Mouse (Mus musculus) heart, postnatal 10 days (tissue): Measurements from ENCODE around the gene Fgd1. TPM values are rescaled to one million over a fixed set of nuclear protein-coding genes. Genes with fewer than 3 reads are reported as not detected.

Experiments
- DNase-seq, 2 experiments: peaks; one replicate each; pipeline ENCODE4 v3.0.0; 2021
- intact Hi-C: fragments of 180-260 bp; cut with DNase I; formaldehyde crosslinking; loops from one replicate; pipeline ENCODE4 v1.15.1; 2025
- total RNA-seq, 2 experiments: library from RNA; stranded (reverse); gene quantifications; 2 replicates each; pipeline ENCODE4 v1.2.3; 2021

Gene Fgd1
- total RNA-seq, 2 experiments from 2014 or later, result 16.1 to 20.1 TPM

- no peak for DNase-seq
- intact Hi-C loops, result no loop called here
Measured at GRCm38 (mm10) chrX:151076941-151077485, 31.1 kb downstream of the Fgd1 start.

- intact Hi-C loops, result loop anchor here (5.0 kb wide), 1 partner anchor 38 kb away; the partner anchor contains the start of gene Fgd1
Measured at GRCm38 (mm10) chrX:151085599-151085998, 39.6 kb downstream of the Fgd1 start.

GRCm38 (mm10) chrX:151087418-151087817 is 41.5 kb downstream of the Fgd1 start:
- no peak for DNase-seq
- intact Hi-C loops, result loop anchor here (5.0 kb wide), 1 partner anchor 40 kb away; the partner anchor contains the start of gene Fgd1

More at GRCm38 (mm10) chrX:151085599-151085998, 39.6 kb downstream of the Fgd1 start:
- no peak for DNase-seq

GRCm38 (mm10) chrX:151096171-151097058 is 50.5 kb downstream of the Fgd1 start, which contains the start of gene Tsr2:
TSS of gene Tsr2 (minus strand) at chrX:151096543.
- intact Hi-C loops, result loop anchor here (2.0 kb wide), 1 partner anchor 80 kb away; the partner anchor contains the start of gene Gnl3l
- DNase-seq, result peak; percentile 79 to 80

GRCm38 (mm10) chrX:151107301-151108067 is 61.5 kb downstream of the Fgd1 start:
- no peak for DNase-seq
- intact Hi-C loops, result no loop called here

- intact Hi-C loops, result loop anchor here (2.0 to 5.0 kb wide), 5 partner anchors 108 to 604 kb away; partner anchors contain the start of gene Maged2
- DNase-seq, result peak; percentile 44 to 51
Measured at GRCm38 (mm10) chrX:151116795-151117194, 70.8 kb downstream of the Fgd1 start.

- peak in 1 of 2 experiments; percentile 10 for DNase-seq
- intact Hi-C loops, result loop anchor here (2.0 to 5.0 kb wide), 5 partner anchors 109 to 605 kb away; partner anchors contain the start of gene Maged2
Measured at GRCm38 (mm10) chrX:151117432-151117831, 71.5 kb downstream of the Fgd1 start.

GRCm38 (mm10) chrX:151123933-151124332 is 78.0 kb downstream of the Fgd1 start:
- DNase-seq, result no peak
- intact Hi-C loops, result no loop called here

GRCm38 (mm10) chrX:151130493-151130892 is 84.5 kb downstream of the Fgd1 start:
- intact Hi-C loops, result loop anchor here (10.0 kb wide), 1 partner anchor 224 kb away; no protein-coding TSS in a partner anchor

GRCm38 (mm10) chrX:151132785-151133184 is 86.8 kb downstream of the Fgd1 start:
- peak; percentile 4 to 18 for DNase-seq
- intact Hi-C loops, result loop anchor here (10.0 kb wide), 1 partner anchor 222 kb away; no protein-coding TSS in a partner anchor

More at GRCm38 (mm10) chrX:151130493-151130892, 84.5 kb downstream of the Fgd1 start:
- no peak for DNase-seq

Other genes starting within 250 kb of the Fgd1 start
- 100 to 1,000 TPM; 135 to 152 TPM for gene Maged2, start 231.8 kb upstream of the Fgd1 start, total RNA-seq
- gene Gnl3l, start 28.8 kb upstream of the Fgd1 start, total RNA-seq, result 10 to 100 TPM; 34.1 to 35.5 TPM
- gene Tsr2, start 50.4 kb downstream of the Fgd1 start, total RNA-seq, result 10 to 100 TPM; 11.4 to 13.8 TPM
- gene Wnk3, start 151.9 kb downstream of the Fgd1 start, total RNA-seq, result under 1 TPM; 0.60 to 0.79 TPM